Comparison of ENCODE assay signal across 8 mouse cellular contexts in the genomic region with DNA sequence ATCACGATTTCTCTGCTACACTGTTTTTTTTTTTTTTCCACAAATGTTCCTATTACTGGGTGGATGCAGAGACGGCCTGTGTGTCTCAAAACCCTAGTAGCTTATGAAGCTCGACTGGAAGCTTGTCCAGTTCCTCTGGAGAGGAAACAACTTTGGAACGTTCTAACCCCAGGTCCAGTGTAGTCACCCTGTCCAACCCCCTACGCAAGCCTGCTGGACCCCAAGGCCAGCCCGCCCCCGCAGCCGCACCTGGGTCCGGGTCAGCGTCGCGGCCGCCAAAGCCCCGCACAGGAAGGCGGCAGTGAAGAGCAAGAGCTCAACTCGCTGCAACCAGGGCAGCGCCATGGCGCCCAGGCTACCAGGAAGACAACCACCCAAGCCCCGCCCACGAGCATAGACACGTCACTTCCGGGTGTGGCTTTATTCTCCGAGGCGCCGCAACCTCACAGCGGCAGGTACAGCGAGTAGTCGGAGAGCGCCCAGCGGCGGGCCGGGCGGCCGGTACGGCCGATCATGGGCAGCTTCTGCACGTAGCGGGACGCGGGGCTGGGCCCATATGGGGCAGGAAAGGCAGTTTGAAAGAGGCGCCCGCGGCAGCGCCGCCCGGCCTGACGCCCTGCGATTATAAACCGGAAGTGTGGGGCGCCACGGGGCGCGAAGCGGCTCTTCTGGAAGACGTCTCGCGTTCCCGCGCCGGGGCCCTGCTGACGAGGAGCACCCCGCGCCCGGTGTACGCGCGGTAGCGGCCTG. TPM values are rescaled to one million over a fixed set of nuclear protein-coding genes. Genes with fewer than 3 reads are reported as not detected.
DNase-seq lines count a peak whose midpoint lies in the region; ATAC-seq lines count a peak whose summit lies in the region.

A gene (minus strand): TSS at position 382 of the 750 bp plus-strand sequence.

- ATAC-seq in hindbrain, embryonic 13.5 days (ENCODE audit: low FRiP score), result peak; percentile 95

- peaks cover 34% of the 10 kb centered on the region for H3K36me3 ChIP-seq in hindbrain, embryonic 13.5 days

- H3K27me3 ChIP-seq in hindbrain, embryonic 13.5 days, result no peaks in the 10 kb centered on the region

- under 1% methylated on average over 68 of the region's 68 CpGs for WGBS in hindbrain, embryonic 13.5 days

- peak within 1 kb of the TSS; percentile 99 for H3K27ac ChIP-seq in hindbrain, embryonic 13.5 days

- peak within 1 kb of the TSS; percentile 89 for H3K9ac ChIP-seq in hindbrain, embryonic 13.5 days

- DNase-seq in NIH3T3 (ENCODE audit: low read depth), result peak; percentile 98
- DNase-seq in cerebellum, postnatal 10 days, result peak; percentile 99
- DNase-seq in frontal cortex, postnatal 14 days (ENCODE audit: low spot score in 2 of 2), result peak; percentile 91 to 96
- DNase-seq in layer of hippocampus, postnatal 36 days, result peak; percentile 96 to 97
- DNase-seq in lung, postnatal 36 days, result peak; percentile 97
- peak; percentile 97 for DNase-seq in retina, postnatal 1 day
- DNase-seq in urinary bladder, adult 18-20 months (ENCODE audit: low spot score in 2 of 2), result peak; percentile 93 to 98

- H3K9me3 ChIP-seq in hindbrain, embryonic 13.5 days, result no peaks in the 10 kb centered on the region

- H3K4me1 ChIP-seq in hindbrain, embryonic 13.5 days (replicated peaks), result peaks cover 42% of the 10 kb centered on the region

- peak within 1 kb of the TSS; percentile 99 for H3K4me2 ChIP-seq in hindbrain, embryonic 13.5 days

- peak within 1 kb of the TSS; percentile 69 for H3K4me3 ChIP-seq in hindbrain, embryonic 13.5 days

RNA-seq across cellular contexts. Expression of the gene that starts here (rescaled TPM):
- 38.1 and 38.6 TPM in 2 replicates for polyA plus RNA-seq in hindbrain, embryonic 13.5 days (2015; fragmentation: Nextera tagmentation; extraction: Ambion mirVana)
- total RNA-seq in layer of hippocampus, postnatal 36 days (2021), result 1 to 10 TPM; 9.4 to 9.9 TPM

Comparison
In these comparisons a context has a peak if more than half of its experiments do, and no peak if none do; other contexts are left out.
1. Peak in every context shown above with its lines: DNase-seq, ATAC-seq, H3K4me3 ChIP-seq and H3K27ac ChIP-seq.